Mouse (Mus musculus): Measurements from ENCODE around the gene Spata13.

DNA sequence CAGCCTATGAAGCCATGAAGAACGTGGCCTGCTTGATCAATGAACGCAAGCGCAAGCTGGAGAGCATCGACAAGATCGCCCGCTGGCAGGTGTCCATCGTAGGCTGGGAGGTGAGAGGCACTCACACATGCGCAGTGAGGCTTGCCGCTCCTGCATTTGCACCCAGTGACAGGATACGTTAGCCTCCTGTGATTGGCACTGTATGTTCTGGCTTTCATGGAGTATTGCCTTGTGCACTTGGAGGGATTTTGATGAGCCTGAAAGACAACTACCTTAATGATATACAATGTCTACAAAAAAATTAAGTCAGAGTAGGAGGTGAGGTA, 120.0 kb downstream of the Spata13 start:
- no peak for TF ChIP-seq CTCF (IDR thresholded peaks at IDR 0.05; ENCODE audit: low read depth)
- TF ChIP-seq EP300 (IDR thresholded peaks at IDR 0.05; ENCODE audit: low read depth), result no peak

All from heart, postnatal 0 days (tissue).